Mouse (Mus musculus) layer of hippocampus, adult 2 months (tissue): ENCODE data around the gene Wdr5. TPM values are rescaled to one million over a fixed set of nuclear protein-coding genes. Genes with fewer than 3 reads are reported as not detected.
A peak's percentile ranks its signal among the peaks of the same experiment; 100 is the strongest.

Source experiments
- DNase-seq, 2 experiments: peaks; one replicate each; pipeline ENCODE4 v3.0.0; 2022; ENCODE audit warnings: low spot score in 2 of 2
- H3K27ac ChIP-seq: fragments of 200-600 bp; 2 replicates; pipeline ENCODE4 v1.8.1; 2022
- H3K4me3 ChIP-seq: fragments of 200-600 bp; 2 replicates; pipeline ENCODE4 v1.8.1; 2022; ENCODE audit warnings: mild to moderate bottlenecking
- CTCF ChIP-seq: fragments of 200-600 bp; conservative IDR thresholded peaks from 2 replicates; pipeline ENCODE4 v1.8.1; 2022; ENCODE audit warnings: antibody characterized with exemption, mild to moderate bottlenecking, moderate library complexity
- total RNA-seq, 2 experiments: library from RNA; stranded (reverse); gene quantifications; 2 replicates each; pipeline ENCODE4 v1.2.3; 2021

The Wdr5 gene
- total RNA-seq, 2 experiments from 2014 or later, result 24.8 to 28.9 TPM

- DNase-seq, result no peak
- TF ChIP-seq CTCF, result no peak
- peak overlapping the region; percentile 41; the same call in 1 of the 2 replicates for H3K4me3 ChIP-seq
- peak overlapping the region; percentile 52 for H3K27ac ChIP-seq
Measured at GRCm38 (mm10) chr2:27572261-27572793, 57.4 kb downstream of the Wdr5 start.

DNA sequence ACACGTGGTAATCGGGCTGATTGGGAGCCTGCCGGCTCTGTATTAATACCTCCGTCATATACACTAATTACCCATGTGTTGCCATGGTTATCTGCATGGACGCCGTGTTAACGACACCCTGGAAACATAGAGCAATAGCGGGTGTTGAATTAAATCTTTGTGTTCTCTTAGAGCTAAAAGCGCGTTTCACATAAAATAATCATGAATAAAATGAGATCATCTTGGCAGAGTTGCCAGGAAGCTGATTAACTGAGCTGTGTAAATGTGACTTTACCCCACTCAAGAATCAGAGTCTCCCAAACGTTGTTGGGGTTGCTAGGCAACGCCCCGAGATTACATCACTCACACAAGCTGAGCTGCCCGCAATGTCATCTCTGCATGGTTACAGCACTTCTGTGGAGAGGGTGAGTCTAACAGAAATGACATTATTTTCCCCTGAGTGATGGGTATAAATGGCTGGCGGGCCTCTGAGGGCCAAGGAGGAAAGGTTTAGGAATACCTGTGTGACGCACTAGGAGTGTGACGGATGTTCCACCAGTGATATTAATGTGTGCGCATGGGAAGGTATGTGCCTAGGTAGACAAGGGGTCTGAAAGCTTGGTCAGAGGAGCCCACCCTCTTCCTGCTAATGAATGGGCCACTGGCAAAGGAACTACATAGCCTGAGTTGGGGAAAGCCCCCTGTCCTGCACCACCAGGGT, 58.1 kb downstream of the Wdr5 start:
- DNase-seq, result peak; percentile 81 to 94
- TF ChIP-seq CTCF, result no peak
- Histone ChIP-seq H3K27ac (peak overlapping the region; percentile 52), H3K4me3 (peak overlapping the region; percentile 41)

DNA sequence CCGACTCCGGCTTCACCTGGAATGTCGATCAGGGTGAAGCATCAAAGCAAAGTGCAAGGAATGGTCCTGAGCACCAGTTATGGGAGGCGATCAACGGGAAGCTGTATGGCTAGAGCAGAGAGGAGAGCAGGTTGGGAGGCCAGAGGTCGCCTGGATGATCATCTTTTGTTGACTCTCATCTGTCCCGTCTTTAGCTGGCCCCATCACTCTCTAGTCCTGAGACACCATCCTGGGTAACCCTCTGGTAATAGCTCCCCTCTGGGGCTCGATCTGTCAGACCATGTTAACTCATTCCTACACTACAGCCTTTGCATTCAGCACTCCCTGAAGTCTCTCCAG, 58.6 kb downstream of the Wdr5 start:
- peak overlapping the region; percentile 52 for H3K27ac ChIP-seq
- no peak for TF ChIP-seq CTCF
- no peak for DNase-seq
- peak overlapping the region; percentile 41; the same call in 1 of the 2 replicates for H3K4me3 ChIP-seq

DNA sequence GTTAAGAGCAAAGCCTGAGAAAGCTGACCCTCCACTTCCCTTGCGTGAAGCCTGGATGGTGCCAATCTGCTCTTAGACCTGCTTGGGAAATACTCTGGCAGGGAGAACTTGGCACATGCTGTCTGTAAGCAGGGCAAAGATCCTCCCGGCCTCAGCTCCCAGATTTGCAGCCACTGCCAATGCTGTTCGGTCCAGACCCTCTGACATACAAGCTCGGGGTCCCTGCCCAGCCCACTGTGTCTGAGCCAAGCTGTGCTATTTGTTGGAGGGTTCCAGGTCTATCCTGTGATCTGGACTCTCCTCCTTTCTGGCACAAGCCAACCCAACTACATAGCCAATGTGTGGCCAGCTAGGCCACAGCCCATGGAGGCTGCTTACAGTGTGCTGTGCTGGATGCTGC, 61.5 kb downstream of the Wdr5 start:
- Histone ChIP-seq H3K27ac (no peak overlapping the region), H3K4me3 (no peak overlapping the region)
- no peak for DNase-seq
- TF ChIP-seq CTCF, result no peak

GRCm38 (mm10) chr2:27578552-27578951, 63.6 kb downstream of the Wdr5 start:
- no peak overlapping the region for H3K27ac ChIP-seq
- no peak overlapping the region for H3K4me3 ChIP-seq
- no peak for TF ChIP-seq CTCF
- DNase-seq, result no peak

DNA sequence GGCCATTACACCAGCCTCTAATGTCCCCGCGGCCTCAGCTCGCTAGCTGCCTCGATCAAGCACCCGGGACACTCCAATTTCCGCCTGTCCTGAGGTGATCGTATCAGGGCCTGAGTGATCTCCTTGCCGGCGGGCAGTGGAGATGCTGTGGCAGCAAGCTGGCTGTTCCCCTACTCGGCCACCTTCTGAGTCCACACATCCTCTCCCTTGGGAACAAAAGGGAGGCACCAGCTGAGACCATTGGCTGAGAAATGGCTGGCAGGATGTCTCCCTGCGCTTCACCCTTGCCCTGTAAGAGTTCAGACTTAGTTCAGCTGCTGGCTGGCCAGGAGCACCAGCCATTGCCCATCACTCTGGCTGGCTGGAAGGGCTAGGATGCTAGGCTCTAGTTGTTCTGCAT, 67.2 kb downstream of the Wdr5 start:
- no peak overlapping the region for H3K27ac ChIP-seq
- H3K4me3 ChIP-seq, result no peak overlapping the region
- TF ChIP-seq CTCF, result no peak
- DNase-seq, result no peak

DNA sequence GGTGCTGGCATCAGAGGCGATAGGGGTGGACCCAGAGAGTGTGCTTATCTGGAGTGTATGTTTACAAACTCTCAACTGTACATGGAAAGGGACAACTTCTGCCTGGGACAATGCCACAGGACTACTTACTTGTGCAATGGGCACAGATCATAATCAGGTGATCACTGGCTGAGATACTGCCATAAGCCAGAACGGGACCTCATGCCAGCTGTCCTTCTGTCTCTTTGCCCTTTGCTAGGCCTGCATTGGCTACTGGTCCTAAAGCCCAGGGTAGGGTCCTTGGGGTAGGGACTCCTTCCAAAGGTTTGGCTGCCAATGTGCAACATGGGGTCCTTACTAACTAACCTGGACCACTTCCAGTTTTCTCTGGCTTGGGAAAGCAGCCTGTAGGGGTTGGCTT, 68.1 kb downstream of the Wdr5 start:
- no peak for TF ChIP-seq CTCF
- no peak for DNase-seq
- Histone ChIP-seq H3K4me3 (no peak overlapping the region), H3K27ac (no peak overlapping the region)

GRCm38 (mm10) chr2:27584546-27584945, 69.6 kb downstream of the Wdr5 start:
- DNase-seq, result no peak
- TF ChIP-seq CTCF, result 0 out of 2 replicates have a peak, but pooled peaks have one; percentile 14
- Histone ChIP-seq H3K4me3 (no peak overlapping the region), H3K27ac (no peak overlapping the region)

Other genes starting within 250 kb of the Wdr5 start
- 10 to 100 TPM; 10.9 to 11.0 TPM for gene Vav2, start 88.1 kb upstream of the Wdr5 start, total RNA-seq
- gene Brd3os, start 72.8 kb upstream of the Wdr5 start, total RNA-seq, result 10 to 100 TPM; 23.6 to 24.5 TPM
- gene Brd3, start 7.5 kb upstream of the Wdr5 start, total RNA-seq, result 10 to 100 TPM; 43.6 to 51.8 TPM
- 10 to 100 TPM; 26.9 to 29.5 TPM for gene Rxra, start 161.3 kb downstream of the Wdr5 start, total RNA-seq